Mouse (Mus musculus) left cerebral cortex, postnatal 4 days (tissue): ENCODE measurements around the gene Anxa7. TPM values are rescaled to one million over a fixed set of nuclear protein-coding genes. Genes with fewer than 3 reads are reported as not detected.

Experiments
- DNase-seq: peaks from one replicate; pipeline ENCODE4 v3.0.0-alpha.2; 2022
- intact Hi-C: fragments of 180-260 bp; cut with DNase I; formaldehyde crosslinking; loops from one replicate; pipeline ENCODE4 v1.15.1; 2025
- total RNA-seq, 2 experiments: library from RNA; stranded (reverse); gene quantifications; 2 replicates each; pipeline ENCODE4 v1.2.3; 2021

Gene Anxa7
- total RNA-seq, 2 experiments from 2014 or later = 46.1 to 50.4 TPM

DNA sequence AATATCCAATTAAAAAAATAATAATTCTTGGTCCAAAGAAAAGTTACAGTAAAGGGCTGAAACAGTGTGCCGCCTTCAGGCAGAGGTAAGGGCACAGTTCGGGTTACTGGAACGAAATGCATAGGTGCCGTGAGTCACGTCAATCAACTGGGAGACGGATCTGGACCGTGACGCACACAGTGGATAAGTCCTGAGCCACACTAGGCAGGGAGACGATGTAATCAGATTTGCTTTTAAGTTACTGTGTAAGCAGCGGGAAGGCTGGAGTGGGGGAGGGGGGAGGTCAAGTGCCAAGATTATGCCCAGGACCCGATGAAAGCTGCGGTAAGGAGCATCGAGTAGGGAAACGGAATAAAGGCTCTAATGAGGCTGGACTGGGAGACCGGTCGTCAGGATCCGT is 37.7 kb downstream of the Anxa7 start:
- intact Hi-C loops = loop anchor here (10.0 kb wide), 1 partner anchor 47 kb away; the partner anchor contains the start of gene Mrps16
- DNase-seq = no peak

DNA sequence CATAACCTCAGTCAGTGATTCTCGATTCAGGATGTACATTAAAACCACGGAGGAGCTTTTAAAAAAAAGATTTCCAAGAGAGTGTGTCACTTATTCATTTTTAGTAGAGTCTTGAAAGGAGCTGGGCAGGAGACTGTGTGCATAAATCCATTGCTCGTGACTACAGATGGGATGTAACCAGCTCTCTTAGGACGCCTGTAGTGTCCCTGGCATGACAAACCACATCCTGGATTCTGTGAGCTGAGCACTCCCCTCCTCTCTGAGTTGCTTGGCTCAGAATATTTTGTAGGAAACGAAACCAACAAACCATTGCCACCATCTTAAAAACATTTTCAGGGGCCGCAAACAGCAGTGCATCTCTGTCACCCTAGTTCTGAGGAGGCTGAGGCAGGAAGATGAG is 43.0 kb downstream of the Anxa7 start:
- intact Hi-C loops = no loop called here
- no peak for DNase-seq

DNA sequence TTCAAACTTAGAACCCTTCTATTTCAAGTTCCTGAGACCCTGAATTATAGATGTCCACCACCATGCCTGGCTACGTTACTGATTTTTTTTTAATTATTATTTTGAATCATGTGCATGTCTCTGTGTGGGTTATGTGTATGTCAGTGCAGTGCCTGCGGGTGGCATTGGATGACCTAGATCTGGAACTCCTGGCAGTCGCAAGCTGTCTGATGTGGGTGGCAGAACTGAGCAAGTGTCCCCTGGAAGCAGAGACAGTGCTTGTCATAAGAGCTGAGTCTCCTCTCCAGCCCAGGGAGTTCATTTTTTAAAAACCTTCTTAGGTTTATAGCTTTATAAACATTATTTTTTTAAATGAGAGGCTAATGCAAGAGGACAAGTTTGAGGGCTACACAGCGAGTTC is 47.5 kb downstream of the Anxa7 start:
- intact Hi-C loops = no loop called here
- no peak for DNase-seq

DNA sequence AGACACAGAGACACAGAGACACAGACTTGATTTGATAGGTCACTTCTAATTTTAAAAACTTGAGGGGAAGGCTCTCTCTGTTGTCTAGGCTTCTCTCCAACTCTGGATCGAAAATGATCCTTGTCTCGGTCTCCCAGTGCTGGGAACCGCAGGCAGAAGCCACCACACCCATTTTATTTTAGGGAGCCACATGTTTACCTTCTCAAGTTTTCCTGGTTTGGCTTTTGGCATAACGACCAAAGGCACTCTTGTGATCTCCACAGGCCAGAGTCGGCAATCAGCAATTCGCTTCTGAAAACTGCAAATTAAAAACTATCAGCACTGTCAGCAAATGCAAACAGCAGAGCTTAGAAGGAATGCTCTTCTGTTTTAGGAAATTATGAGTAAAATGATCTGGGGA is 48.2 kb downstream of the Anxa7 start:
- intact Hi-C loops = no loop called here
- DNase-seq = no peak

DNA sequence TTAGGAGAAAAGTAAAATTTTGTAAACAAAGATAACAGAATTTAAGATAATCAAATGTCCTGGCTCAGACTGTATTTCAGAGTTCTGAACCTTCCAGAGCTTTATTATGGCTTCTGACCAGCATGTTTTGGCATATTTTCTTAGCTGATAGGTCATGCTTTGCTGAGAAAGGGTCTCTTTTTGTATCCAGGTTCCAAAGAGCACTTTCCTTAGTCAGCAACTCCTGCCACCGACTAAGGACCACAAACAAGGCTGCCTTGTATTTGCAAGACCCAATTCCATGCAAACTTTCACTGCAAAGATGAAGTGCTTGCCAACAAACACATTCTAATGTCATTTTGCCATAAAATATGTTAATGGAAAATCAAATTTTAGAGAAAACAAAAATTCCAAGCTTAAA is 50.1 kb downstream of the Anxa7 start:
- no peak for DNase-seq
- intact Hi-C loops = no loop called here

DNA sequence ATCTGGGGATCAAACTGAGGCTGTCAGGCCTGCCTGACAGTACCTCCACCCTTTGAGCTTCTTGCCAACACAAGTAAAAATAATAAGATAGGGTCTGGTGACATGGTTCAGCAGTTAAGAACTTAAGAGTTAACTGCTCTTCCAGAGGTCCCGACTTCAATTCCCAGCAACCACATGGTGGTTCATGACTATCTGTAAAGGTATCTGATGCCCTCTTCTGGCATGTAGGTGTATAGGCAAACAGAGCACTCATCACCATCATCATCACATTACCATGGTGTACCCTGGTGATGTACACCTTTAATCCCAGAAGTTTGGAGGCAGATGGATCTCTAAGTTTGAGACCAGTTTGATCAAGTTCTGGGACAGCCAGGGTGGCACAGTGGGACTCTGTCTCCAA is 51.3 kb downstream of the Anxa7 start:
- no peak for DNase-seq
- intact Hi-C loops = no loop called here

DNA sequence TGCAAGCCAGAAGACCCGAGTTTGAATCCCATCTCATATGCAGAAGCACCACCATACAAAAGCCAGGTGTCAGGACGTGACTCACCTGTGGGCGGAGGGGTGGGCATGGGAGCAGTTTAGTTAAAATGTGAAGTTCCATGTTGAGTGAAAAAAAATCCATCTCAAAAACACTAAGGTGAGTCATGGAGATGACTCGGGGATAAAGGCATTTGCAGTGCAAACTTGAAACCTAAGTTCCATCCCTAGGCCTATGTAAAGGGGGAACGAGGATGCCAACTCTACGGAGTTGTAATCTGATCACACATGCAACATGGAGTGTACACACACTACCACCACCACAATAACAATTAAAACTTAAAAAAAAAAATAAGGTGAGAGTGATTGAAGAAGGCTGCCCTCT is 56.9 kb downstream of the Anxa7 start:
- DNase-seq = no peak
- intact Hi-C loops = no loop called here

DNA sequence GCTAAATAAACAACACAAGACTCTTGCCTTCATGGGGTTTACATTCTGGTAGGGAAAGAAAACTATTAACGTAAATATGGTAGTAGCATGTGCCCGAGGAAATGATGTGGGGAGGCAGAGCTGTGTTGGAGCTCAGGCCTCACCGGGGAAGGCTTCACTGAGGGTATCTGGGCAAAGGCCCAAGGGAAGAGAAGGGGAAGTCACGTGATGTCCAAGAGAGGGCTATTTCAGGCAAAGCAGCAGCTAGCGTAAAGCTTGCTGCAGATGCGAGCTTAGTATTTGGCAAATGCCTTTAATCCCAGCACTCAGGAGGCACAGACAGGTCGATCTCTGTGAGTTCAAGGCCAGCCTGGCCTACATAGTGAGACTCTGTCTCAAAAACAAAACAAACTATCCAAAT is 57.7 kb downstream of the Anxa7 start:
- intact Hi-C loops = no loop called here
- no peak for DNase-seq

Other genes starting within 250 kb of the Anxa7 start
- gene Kcnk16, start 210.9 kb downstream of the Anxa7 start, total RNA-seq = not detected
- 10 to 100 TPM; 18.7 to 22.6 TPM for gene Nudt13, start 185.4 kb downstream of the Anxa7 start, total RNA-seq
- 10 to 100 TPM; 31.6 to 34.8 TPM for gene Ecd, start 132.0 kb downstream of the Anxa7 start, total RNA-seq
- 10 to 100 TPM; 51.8 to 53.2 TPM for gene Fam149b, start 132.0 kb downstream of the Anxa7 start, total RNA-seq
- gene Dnajc9, start 91.2 kb downstream of the Anxa7 start, total RNA-seq = 10 to 100 TPM; 34.5 to 39.6 TPM
- gene Mrps16, start 86.5 kb downstream of the Anxa7 start, total RNA-seq = 10 to 100 TPM; 32.9 to 33.2 TPM
- gene Cfap70, start 27.9 kb downstream of the Anxa7 start, total RNA-seq = 1 to 10 TPM; 1.7 to 2.9 TPM
- 1 to 10 TPM; 1.4 to 1.8 TPM for gene Mss51, start 16.8 kb upstream of the Anxa7 start, total RNA-seq
- gene Ppp3cb, start 66.4 kb upstream of the Anxa7 start, total RNA-seq = 100 to 1,000 TPM; 355 to 362 TPM
- gene Usp54, start 160.9 kb upstream of the Anxa7 start, total RNA-seq = 10 to 100 TPM; 23.0 to 26.9 TPM
- gene Myoz1, start 176.4 kb upstream of the Anxa7 start, total RNA-seq = not detected
- under 1 TPM; 0.16 to 0.28 TPM for gene Synpo2l, start 188.2 kb upstream of the Anxa7 start, total RNA-seq
- 100 to 1,000 TPM; 124 to 151 TPM for gene Sec24c, start 194.2 kb upstream of the Anxa7 start, total RNA-seq
- gene Fut11, start 214.8 kb upstream of the Anxa7 start, total RNA-seq = 10 to 100 TPM; 21.9 to 22.3 TPM
- gene Chchd1, start 222.9 kb upstream of the Anxa7 start, total RNA-seq = 10 to 100 TPM; 75.5 to 76.4 TPM
- gene Zswim8, start 227.4 kb upstream of the Anxa7 start, total RNA-seq = 100 to 1,000 TPM; 182 to 183 TPM